Mouse (Mus musculus) heart, adult 2 months (tissue): ENCODE data around the gene Krtap1-3.

Source experiments
- CTCF ChIP-seq: fragments of 200-600 bp; IDR thresholded peaks from 2 replicates; pipeline ENCODE4 v1.8.1; 2022; ENCODE audit warnings: antibody characterized with exemption, mild to moderate bottlenecking, moderate library complexity
- EP300 ChIP-seq: fragments of 200-500 bp; IDR thresholded peaks from 2 replicates; pipeline ENCODE4 v1.6.1; 2011; ENCODE audit warnings: low read depth, low read length, control low read depth; ENCODE audit not compliant: insufficient read depth
- POLR2A ChIP-seq: fragments of 200-500 bp; IDR thresholded peaks from 2 replicates; pipeline ENCODE4 v1.6.1; 2011; ENCODE audit warnings: mild to moderate bottlenecking, low read depth, low read length, control low read depth; ENCODE audit not compliant: insufficient read depth

DNA sequence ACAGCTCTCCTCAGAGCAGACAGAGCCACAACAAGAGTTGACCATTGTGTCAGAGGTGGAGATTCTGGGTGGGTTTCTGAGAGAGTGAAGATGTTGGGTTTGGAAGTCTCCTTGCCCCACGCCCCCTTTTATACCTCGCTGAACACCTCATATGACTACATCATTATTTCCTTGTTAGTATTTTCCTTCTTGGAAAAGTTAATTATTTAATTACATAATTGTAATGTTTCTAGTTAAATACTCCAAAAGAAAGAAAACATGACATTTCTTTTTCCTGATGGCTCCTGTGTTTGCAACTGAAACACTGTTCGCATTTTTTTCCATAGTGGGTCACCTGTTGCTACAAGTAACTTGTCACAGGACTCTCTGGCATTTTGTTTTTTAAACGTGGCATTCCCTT is 37.0 kb upstream of the Krtap1-3 start, which contains the start of gene Krtap4-1:
- TF ChIP-seq CTCF, result no peak
- TF ChIP-seq POLR2A, result no peak
- TF ChIP-seq EP300, result no peak
